Mouse (Mus musculus) T-helper 2 cell (primary cell): ENCODE measurements around the gene Aox3.

ENCODE experiments used
- in situ Hi-C: fragments of 300-600 bp; cut with MboI, MseI; formaldehyde crosslinking; loops from one replicate; pipeline ENCODE4 v1.15.1; 2025; ENCODE audit warnings: high pct_unique_total_duplicates

Aox3 gene

GRCm38 (mm10) chr1:58197023-58197422 lies 84.1 kb downstream of the Aox3 start:
- in situ Hi-C loops: no loop called here

- in situ Hi-C loops: no loop called here
Measured at GRCm38 (mm10) chr1:58198386-58198785, 85.5 kb downstream of the Aox3 start.

- in situ Hi-C loops: no loop called here
Measured at GRCm38 (mm10) chr1:58210203-58210602, 97.3 kb downstream of the Aox3 start, which contains the start of gene Aox4. Aox4 (plus strand) TSS chr1:58210397.

- in situ Hi-C loops: no loop called here
Measured at GRCm38 (mm10) chr1:58212805-58213204, 99.9 kb downstream of the Aox3 start.

GRCm38 (mm10) chr1:58213838-58214237 lies 100.9 kb downstream of the Aox3 start:
- in situ Hi-C loops: no loop called here

GRCm38 (mm10) chr1:58215353-58215752 lies 102.4 kb downstream of the Aox3 start:
- in situ Hi-C loops: no loop called here

GRCm38 (mm10) chr1:58215956-58216532 lies 103.1 kb downstream of the Aox3 start:
- in situ Hi-C loops: no loop called here

- in situ Hi-C loops: no loop called here
Measured at GRCm38 (mm10) chr1:58221070-58221469, 108.1 kb downstream of the Aox3 start.

GRCm38 (mm10) chr1:58221879-58222278 lies 108.9 kb downstream of the Aox3 start:
- in situ Hi-C loops: no loop called here

- in situ Hi-C loops: no loop called here
Measured at GRCm38 (mm10) chr1:58228086-58228485, 115.2 kb downstream of the Aox3 start.

- in situ Hi-C loops: no loop called here
Measured at GRCm38 (mm10) chr1:58228916-58229315, 116.0 kb downstream of the Aox3 start.

GRCm38 (mm10) chr1:58229774-58230173 lies 116.8 kb downstream of the Aox3 start:
- in situ Hi-C loops: no loop called here

- in situ Hi-C loops: no loop called here
Measured at GRCm38 (mm10) chr1:58230542-58230941, 117.6 kb downstream of the Aox3 start.

GRCm38 (mm10) chr1:58235405-58235804 lies 122.5 kb downstream of the Aox3 start:
- in situ Hi-C loops: no loop called here

GRCm38 (mm10) chr1:58237527-58238299 lies 124.8 kb downstream of the Aox3 start:
- in situ Hi-C loops: no loop called here

- in situ Hi-C loops: no loop called here
Measured at GRCm38 (mm10) chr1:58238440-58238839, 125.5 kb downstream of the Aox3 start.

GRCm38 (mm10) chr1:58238961-58239360 lies 126.0 kb downstream of the Aox3 start:
- in situ Hi-C loops: no loop called here

- in situ Hi-C loops: no loop called here
Measured at GRCm38 (mm10) chr1:58240347-58240746, 127.4 kb downstream of the Aox3 start.

- in situ Hi-C loops: no loop called here
Measured at GRCm38 (mm10) chr1:58244487-58244886, 131.6 kb downstream of the Aox3 start.

- in situ Hi-C loops: no loop called here
Measured at GRCm38 (mm10) chr1:58248518-58248917, 135.6 kb downstream of the Aox3 start.
